Mouse (Mus musculus) layer of hippocampus, adult 8-10 months (tissue): ENCODE data around the gene Fut8. TPM values are rescaled to one million over a fixed set of nuclear protein-coding genes. Genes with fewer than 3 reads are reported as not detected.

ENCODE experiments used
- DNase-seq, 2 experiments: peaks; one replicate each; pipeline ENCODE4 v3.0.0; 2022; ENCODE audit warnings: low spot score in 2 of 2
- total RNA-seq, 4 experiments: library from RNA; stranded (reverse); gene quantifications; 2 replicates each; pipeline ENCODE4 v1.2.4; 2022

The Fut8 gene
- 10 to 100 TPM; 63.6 to 85.5 (median 73.3) TPM for total RNA-seq

DNA sequence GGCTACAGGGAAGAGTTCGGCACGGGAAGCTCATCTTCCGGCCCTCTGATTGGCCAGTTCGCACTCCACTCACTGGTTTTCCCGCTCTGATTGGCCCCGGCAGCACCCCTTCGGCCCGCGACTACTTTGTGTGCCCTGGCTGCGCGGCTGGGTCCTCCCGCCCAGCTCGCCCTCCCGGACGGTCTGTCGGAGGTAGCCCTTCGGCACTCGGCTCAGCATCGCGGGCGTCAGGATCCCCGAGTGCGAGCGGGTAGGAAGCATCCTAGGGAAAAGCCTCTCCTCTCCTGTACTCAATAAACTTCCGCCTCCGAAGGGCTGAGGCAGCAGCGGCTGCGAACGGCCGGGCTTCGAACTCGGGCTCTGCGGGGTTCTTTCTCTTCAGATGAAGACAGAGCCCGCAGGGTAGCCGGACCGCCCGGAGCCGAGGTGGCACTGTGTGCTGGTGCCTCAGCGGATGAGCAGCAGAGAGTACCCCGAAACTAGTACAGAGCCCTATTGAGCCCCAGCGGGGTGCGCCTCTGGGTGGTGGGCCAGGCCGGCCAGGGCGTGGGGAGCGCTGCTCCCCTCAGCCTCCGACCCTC is at the start of gene Fut8:
Fut8 (plus strand) TSS at position 176 of the 581 bp plus-strand sequence.
- DNase-seq = peak; percentile 88

DNA sequence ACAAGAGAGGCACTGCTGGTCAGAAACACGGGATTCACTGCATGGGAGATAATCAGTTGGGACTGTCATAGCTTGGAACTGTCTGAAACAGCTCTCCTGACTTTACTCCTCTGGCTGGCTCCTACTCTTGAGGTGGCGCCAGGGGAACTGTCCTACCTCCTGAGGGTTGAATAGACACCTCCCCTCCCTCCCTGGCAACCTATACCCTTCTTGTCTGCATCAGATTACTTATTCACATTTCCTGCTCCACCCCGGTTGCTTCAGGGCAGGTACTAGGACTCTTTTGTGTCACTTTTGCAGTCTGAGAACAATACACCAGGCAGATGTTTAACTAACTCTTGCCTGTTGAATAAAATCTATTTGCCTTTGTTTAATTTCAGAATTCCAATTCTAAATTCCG is 48.8 kb upstream of the Fut8 start:
- DNase-seq = no peak

DNA sequence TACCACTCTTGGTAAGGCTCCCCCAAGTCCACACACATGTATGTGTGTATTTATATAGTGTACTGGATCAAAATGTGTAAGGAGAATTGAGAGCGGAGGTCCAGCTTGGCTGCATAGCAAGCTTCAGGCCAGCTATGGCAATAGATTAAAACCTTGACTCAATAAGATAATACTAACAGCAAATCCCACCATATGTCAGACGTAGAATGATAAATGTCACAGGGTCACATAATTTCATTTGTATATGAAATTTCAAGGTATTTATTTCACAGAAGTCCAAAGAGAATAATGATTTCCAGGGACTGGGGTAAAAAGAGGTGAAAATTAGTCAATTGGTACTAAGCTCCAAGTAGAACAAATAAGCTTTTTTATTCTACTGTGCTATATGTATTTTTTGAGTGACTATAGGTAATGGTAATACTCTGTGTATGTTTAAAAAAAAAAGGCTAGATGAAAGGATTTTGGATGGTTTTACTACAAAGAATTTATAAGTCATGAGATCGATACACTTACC is 47.9 kb upstream of the Fut8 start:
- DNase-seq = no peak

DNA sequence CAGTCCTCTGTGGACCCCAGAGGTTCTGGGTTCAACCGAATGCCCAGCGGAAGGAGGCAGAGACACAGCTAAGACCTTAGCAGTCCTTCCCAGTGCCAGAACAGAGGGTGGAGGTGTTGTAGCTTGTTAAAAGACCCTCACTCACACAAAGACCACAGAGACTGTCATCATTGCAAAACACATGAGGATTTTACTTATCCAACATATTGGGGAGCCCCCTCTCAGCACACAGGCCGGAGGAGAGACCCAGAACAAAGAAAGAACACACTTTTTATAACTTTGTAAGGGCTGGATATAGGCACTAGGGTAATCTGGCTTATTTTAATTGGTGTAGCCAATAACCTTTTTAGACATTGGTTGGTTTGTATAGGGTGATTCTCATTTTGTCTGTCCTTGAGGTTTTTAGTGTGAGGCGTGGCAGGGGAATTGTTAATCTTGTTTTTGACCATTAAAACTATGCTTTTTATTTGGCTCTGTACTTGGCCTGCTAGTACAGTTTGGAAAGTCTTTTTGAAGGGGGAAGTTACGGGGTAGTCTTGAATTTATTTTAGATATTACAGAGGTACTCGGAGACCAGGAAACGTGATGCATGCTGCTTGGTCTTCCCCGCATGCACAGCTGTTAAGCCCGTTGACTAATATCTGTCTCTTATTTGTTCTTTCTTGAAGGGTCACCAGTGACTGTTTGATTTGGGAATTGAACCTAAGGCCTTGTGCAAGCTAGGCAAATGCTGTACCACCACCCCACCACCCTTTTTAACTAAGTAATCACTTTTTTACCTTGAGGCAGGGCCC is 46.2 kb upstream of the Fut8 start:
- DNase-seq = no peak

DNA sequence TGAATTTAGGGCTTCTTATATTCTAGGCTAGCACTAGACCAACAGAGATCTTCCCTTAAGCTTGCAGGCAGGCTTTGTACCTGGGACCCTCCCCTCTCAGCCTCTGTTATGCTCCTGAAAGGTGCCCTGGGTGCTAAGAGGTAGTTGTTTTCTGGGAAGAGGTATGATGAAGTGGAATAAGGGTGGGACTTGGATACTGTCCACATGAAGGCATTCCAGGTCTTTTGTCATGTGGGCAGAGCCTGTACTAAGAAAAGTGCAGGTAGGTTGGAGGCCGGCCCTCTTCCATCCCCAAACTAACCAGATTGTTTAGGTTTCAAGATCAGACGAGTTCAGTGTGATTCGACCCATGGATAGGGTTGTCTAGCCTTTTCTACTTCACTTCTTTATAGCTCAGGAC is 45.2 kb upstream of the Fut8 start:
- no peak for DNase-seq

DNA sequence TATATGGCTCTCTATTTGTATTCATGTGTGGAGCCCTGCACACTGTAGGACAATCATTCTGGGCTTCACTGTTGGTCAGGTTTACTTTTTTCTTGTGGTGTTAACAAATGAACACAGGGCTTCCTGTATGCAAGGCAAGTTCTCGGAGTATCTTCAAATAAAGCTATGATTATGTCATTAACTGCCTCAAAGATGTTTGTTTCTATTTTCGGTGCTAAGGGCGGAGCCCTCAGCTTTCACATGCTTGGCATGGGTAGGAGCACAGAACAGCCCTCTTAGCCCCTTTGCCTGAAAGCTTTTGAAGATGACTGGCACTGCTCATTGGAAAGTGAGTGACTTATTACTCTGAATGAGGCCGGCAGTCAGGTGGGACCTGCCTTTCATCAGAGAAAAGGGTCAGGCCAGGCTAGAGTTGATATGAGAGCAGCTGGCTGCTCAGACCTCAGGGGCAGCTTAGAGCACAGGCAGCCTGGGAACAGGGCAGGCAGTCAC is 44.7 kb upstream of the Fut8 start:
- DNase-seq = no peak

DNA sequence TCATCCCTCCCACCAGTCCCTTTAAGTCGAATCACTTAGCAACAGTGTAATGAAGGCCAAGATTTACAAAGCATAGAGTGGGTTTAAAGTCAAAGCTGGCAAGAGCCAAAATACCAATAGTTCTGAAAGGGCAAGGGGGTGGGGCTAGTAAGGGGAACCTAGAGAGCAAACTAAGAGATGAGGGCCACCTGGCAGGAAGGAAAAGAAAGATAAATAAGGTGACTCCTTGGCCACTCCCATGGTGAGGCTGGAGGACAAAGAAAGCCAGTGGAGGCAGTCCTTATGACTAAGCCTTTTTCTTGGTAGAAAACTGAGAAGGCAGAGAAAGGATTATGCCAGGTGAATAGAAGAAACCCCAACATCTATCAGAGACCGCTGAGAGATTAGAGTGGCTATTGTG is 42.9 kb upstream of the Fut8 start:
- DNase-seq = no peak

DNA sequence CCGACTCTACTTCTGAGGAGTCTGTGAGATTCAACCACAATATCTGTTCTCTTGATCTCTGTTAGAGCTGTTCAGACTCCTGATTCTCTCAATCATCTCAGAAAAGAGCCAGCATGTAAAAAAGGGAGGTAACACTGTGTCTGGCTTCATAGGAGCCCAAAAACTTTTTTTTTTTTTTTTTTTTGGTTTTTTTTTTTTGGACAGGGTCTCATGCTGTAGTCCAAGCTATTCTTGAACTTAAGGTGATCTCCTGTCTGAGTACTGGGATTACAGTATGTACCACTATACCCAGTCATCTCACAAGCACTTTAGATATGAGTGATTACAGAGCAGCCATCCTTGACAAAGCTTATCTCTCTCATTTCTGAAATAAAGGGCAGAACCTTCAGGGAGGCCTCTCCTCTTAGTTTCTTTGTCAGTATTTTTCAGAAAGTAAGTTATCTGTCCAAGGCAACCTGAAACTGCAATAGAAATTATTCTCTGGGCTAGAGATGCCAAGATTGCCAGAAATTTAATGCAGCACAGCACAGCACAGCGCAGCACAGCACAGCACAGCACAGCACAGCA is 41.3 kb upstream of the Fut8 start:
- DNase-seq = no peak

DNA sequence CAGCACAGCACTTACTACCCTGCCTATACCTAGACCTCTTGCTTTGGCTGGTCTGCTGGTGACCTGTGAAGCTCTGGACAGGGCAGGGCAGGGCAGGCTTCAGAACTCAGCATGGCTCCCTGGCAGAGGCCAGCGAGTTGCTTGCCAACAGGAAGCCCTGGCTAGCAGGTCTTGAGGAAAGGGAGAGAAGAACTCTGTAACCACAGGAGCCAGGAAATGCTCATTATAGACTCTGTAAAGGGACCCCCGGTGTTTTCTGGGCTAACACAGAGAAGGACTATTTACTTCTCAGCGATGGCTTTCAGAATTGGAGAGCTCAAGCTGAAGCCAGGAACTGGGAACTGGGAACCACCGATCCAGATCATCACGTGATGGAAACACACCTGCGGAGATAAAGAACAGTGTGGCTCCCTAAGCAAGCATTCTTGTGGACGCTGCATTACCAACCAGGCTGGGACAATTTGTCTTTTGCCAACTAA is 40.8 kb upstream of the Fut8 start:
- DNase-seq = no peak

DNA sequence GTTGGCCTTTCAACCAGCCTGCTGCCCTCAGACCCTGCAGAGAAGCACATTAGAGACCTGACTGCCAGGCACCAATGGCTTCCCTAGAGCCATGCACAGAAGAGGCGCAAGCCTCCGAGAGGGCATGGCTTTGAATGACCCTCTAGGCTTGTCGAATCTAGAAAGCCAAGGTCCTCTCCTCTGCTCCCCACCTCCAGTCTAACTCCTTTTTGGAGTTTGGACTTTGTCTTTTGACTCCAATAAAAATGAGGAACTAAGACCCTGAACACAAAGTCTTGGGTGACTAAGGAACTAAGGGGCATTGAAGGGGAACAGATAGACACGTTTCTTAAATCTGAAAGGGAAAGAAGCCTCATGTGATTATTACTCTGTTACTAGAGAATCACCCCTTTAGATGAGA is 39.7 kb upstream of the Fut8 start:
- DNase-seq = no peak

DNA sequence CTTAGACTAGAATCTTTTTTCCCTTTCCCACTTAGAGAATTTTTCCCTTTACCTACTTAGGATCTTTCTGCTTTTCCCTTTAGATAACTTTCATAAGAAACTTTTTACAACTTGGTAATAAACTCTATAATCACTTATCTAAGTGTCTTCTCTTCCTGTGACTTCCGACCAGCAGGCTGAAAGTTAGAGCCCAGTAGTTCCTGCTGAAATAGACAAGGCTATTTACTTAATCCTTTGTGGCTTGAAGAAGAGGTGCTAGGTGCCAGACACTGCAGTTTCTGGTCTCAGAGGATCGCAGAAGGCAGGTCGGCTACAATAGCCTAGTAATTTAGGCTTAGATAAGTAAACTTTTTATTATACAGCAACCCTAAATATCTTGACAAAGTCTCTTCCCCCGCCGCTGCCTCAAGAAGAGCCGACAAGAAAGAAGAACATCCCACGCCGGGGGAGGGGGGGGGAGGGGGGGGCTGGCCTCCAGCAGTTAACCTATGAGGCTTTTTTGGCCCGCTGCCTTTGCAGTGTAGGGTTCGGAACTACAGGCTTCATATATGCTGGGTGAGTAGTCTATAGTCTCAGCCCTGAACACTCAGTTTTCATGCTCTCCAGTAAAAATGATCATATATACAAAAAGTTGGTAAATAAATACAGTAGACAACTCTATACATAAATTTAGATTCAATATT is 36.3 kb upstream of the Fut8 start:
- no peak for DNase-seq

DNA sequence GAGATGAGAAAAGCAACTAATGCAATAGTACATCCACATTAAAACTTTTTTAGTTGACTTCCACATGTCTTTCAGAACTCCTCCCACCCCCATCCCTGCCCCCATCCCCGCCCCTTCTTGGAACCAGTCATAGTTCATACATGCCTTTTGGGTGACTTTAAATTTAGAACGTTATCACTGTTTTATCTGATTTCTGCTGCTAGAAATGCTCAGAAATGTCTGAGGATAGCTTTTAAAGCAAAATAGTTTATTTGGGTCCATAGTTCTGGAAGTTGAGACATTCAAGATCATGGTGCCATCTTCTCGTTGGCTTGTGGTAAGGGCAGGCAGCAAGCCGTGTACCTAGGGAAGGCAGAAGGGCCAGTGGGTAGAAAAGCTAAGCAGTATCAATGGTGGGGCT is 34.8 kb upstream of the Fut8 start:
- DNase-seq = no peak

DNA sequence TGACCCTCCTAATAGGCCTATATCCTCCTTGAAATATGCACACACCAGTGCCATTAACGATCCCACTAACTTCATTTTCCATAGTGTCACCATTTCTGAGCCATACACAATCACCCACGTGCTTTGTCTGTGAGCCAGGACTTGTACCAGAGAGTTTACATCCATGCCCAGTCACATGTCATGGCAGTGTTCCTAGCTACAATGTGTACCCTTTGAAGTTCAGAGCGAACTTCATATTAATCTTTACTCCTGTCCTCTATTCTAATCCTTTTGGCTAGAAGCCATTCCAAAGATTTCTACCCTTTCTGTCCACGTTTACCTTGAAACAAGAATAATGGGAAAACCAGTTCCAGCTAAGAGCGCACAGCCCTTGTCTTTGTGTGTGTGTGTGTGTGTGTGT is 31.1 kb upstream of the Fut8 start:
- DNase-seq = no peak

DNA sequence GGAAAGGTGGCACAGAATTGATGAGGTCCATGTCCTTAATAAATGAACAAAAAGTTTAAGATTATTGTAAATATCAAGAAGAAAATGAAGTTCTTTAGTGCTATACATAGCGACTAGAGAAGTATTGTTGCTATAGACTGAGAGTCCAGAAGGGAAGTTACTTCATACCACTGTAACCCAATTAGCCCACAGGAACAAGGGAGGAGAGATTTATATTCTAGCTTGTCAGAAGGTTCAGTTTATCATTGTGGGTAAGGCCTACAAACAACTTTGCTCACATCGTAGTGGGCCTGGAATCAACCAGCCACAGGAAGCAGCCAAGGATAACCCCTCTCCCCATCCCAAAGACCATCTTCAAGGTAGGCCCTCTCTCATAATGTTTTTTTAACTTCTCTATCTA is 29.9 kb upstream of the Fut8 start:
- DNase-seq = no peak

DNA sequence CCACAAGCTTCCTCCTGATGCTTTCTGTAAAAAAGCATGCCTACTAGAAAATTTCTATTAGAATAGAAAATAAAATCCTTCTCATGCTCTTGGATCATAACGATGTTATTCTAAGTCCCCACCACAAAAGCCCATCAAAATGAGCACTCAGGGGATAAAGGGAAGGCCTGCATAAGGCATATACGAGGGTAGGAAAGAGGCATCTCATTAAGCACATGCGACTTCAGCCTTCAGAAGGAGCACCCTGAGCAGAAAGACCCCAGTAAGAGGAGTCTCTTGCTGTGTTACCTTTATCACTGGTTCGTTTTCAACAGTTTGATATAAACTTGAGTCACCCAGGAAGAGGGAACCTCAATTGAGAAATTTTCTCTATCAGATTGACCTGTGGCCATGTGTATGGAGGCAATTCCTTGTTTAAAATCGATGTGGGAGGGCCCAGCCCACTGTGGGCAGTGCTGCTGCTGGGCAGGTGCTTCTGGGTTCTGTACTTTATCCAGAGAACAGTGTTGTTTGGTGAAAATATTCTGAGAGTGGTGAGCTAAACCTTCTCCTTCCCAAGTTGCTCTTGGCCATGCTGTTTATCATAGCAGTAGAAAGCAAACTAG is 29.2 kb upstream of the Fut8 start:
- DNase-seq = no peak

DNA sequence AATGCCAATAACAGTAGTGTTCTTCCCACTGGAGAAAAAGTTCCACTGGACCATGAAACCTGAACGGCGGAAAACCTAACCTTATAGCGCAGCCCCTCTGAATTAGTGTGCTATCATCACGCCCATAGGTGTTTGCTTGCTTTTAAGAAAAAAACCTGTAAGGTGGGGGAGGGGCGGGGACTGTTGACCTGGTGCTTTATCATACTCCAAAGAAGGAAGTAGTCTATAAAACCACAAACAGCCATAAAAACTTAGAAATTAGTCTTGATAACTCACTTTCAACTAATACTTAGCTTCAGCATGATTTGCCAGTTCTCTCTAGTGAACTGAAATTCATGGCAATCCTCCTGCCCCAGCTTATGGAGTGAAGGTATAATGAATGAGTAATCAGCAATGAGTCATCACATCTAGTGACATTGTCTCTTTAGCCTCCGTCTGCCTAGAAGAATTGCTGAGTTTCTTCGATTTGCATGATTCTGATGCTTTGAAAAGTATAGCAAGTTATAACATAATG is 26.2 kb upstream of the Fut8 start:
- no peak for DNase-seq

DNA sequence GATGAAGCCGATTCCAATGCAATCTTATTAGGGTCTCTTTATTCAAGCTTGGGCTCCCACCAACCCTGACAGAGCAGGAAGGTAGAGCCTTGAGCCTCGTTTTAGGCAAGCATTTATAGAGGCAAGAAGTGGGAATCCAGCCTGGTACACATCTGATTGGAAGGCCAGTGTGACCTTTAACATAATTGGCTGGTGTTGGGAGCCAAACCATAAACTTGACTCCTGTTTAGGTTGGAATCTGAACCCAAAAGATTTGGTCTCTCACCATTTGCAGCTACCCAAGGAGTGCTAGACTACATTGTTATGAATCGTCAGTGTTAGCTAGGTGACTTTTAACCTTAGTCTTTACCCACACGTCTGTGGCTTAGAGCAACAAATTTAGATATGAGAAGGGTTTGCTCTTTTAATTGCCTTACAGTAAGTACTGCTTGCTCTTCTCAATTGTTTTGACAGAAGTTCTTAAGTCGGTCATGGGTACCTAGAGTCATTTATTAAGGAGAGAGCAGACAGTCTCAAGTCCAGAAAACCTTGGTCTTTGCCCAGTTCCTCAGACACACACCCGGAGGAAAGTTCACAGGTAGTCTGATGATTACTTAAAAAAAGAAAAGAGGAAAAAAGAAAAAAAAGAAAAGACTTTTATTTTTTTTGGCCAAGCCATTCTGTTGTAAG is 23.9 kb upstream of the Fut8 start:
- DNase-seq = no peak

DNA sequence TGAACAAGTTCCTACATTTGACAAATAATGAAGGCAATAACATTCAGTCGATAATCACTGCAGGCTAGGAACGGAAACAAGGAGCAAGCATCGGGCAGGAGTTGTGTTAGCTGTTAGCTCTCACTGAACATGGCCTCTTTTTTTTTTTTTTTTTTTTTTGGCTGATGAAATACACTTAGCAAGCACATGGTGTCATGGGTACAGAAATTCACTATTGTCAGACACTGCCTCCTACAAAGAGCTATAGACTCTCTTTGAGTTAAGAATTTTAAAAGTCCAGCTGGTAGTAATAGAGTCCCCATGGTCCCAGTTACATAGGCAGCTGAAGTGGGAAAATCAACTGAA is 23.4 kb upstream of the Fut8 start:
- DNase-seq = no peak

DNA sequence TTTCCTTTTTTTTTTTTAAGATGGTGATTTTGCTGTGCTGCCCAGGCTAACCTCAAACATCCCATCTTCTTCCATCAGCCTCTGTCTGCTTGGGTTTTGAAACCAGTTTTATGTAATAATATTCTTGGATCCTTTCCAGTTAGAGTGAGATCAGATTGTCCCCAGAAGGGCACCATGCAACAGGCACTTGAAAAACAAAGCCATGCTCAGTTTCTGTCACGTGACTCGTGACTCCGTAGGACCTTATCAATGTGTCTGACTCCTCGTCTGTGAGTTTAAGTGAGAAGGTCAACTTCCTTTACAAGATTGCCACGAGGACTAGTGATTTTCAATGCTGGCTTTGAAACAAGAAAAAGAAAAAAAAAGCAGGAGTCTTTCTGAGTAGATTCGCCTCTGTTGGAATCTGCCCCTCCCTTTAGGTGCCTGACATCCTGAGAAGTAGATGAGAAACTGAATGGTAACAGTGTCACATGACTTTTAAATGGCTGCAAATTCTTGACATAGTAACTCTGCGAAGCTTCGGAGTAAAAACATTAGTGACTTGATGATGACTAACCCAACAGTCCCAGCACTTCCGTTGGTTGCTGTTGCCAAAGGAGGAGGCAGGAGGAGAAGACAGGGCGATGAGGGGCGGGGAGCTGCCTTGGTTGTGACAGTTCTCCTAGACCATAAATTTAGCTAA is 21.3 kb upstream of the Fut8 start:
- no peak for DNase-seq

DNA sequence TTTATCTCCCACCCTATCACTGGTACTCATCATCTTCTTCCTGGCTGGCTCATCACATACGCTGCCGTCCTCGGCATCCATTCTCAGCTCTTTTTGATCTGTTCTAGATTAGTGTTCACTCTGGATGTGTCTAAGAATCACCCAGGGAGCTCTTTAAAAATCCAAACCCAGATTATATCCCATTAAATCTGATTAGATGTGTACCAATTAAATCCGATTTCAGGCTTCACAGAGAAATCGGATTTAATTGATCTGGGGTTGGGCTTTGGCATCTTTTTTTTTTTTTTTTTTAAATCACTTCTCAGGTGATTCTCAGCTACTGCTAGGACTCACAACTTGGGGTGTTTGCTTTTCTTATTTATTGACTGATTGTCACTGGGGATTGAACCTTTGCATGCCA is 17.3 kb upstream of the Fut8 start:
- no peak for DNase-seq
